Mouse (Mus musculus): ENCODE results near the gene Kdm2b. TPM values are rescaled to one million over a fixed set of nuclear protein-coding genes. Genes with fewer than 3 reads are reported as not detected.

Gene Kdm2b
- total and polyA plus RNA-seq, 3 experiments, result 29.2 to 48.9 TPM; not detected in 1

- peaks cover 0 to 5% of the 10 kb centered on the region in 2 experiments; a peak in 2 of 4 replicates for H3K36me3 ChIP-seq (ENCODE audit: control insufficient read depth in 1 of 2, insufficient read depth in 2 of 2, low read length in 2 of 2)
- peaks cover 6% of the 10 kb centered on the region for H3K79me2 ChIP-seq (ENCODE audit: control insufficient read depth, insufficient read depth, low read length, poor library complexity)
Measured at GRCm38 (mm10) chr5:123010806-123011205, 21.2 kb upstream of the Kdm2b start.

GRCm38 (mm10) chr5:123009873-123010272, 20.2 kb upstream of the Kdm2b start:
- no peak for TF ChIP-seq ZKSCAN1 (IDR thresholded peaks at IDR 0.05; ENCODE audit: low read depth, low read length)
- TF ChIP-seq USF1 (IDR thresholded peaks at IDR 0.05; ENCODE audit: low read depth, low read length), result no peak
- no peak for TF ChIP-seq ZC3H11A (IDR thresholded peaks at IDR 0.05; ENCODE audit: low read depth, low read length)
- no peak for TF ChIP-seq RAD21 (IDR thresholded peaks at IDR 0.05; ENCODE audit: low read depth, low read length)
- no peak for TF ChIP-seq ELF1 (IDR thresholded peaks at IDR 0.05; ENCODE audit: low read depth, low read length)
- no peak for TF ChIP-seq POLR2A (IDR thresholded peaks at IDR 0.05; ENCODE audit: control insufficient read depth in 1 of 2, insufficient read depth in 1 of 2, low read depth in 1 of 2, low read length in 2 of 2, poor library complexity in 1 of 2)
- no peak for TF ChIP-seq KAT2A (conservative IDR thresholded peaks at IDR 0.05; ENCODE audit: low read depth, low read length)
- TF ChIP-seq UBTF (IDR thresholded peaks at IDR 0.05; ENCODE audit: borderline replicate concordance, insufficient read depth, low read depth, low read length), result no peak
- no peak for TF ChIP-seq MAX (IDR thresholded peaks at IDR 0.05; ENCODE audit: low read length)
- TF ChIP-seq MXI1 (IDR thresholded peaks at IDR 0.05; ENCODE audit: low read depth, low read length), result no peak
- no peak for TF ChIP-seq TBP (IDR thresholded peaks at IDR 0.05; ENCODE audit: low read depth, low read length)
- TF ChIP-seq MYC (IDR thresholded peaks at IDR 0.05; ENCODE audit: low read depth, low read length), result no peak
- no peak for TF ChIP-seq MAZ (IDR thresholded peaks at IDR 0.05; ENCODE audit: low read depth, low read length)
- TF ChIP-seq SIN3A (IDR thresholded peaks at IDR 0.05; ENCODE audit: low read length), result no peak
- no peak for TF ChIP-seq MEF2A (IDR thresholded peaks at IDR 0.05; ENCODE audit: extremely low read depth, insufficient replicate concordance, low read depth, low read length, poor library complexity, severe bottlenecking)
- no peak for TF ChIP-seq ZNF384 (IDR thresholded peaks at IDR 0.05; ENCODE audit: low read depth, low read length)
- no peak for TF ChIP-seq GABPA (IDR thresholded peaks at IDR 0.05; ENCODE audit: low read depth, low read length)
- TF ChIP-seq MYB (IDR thresholded peaks at IDR 0.05; ENCODE audit: low read depth, low read length), result no peak

More at GRCm38 (mm10) chr5:123010806-123011205, 21.2 kb upstream of the Kdm2b start:
- H3K27ac ChIP-seq (ENCODE audit: control insufficient read depth, low read depth, low read length), result no peak overlapping the region
- H3K4me3 ChIP-seq (ENCODE audit: control insufficient read depth in 1 of 2, insufficient read depth in 1 of 2, low read depth in 2 of 2, low read length in 2 of 2), result no peak overlapping the region
- DNase-seq (ENCODE audit: low read depth, low spot score), result peak; percentile 54
- TF ChIP-seq ETS1 (IDR thresholded peaks at IDR 0.05; ENCODE audit: low read depth, low read length) (no peak), ZMIZ1 (IDR thresholded peaks at IDR 0.05; ENCODE audit: low read depth, low read length) (no peak), RAD21 (IDR thresholded peaks at IDR 0.05; ENCODE audit: low read depth, low read length) (peak; percentile 25), CTCF (IDR thresholded peaks at IDR 0.05 in 2 of 3, conservative IDR thresholded peaks at IDR 0.05 in 1 of 3; ENCODE audit: control insufficient read depth in 1 of 3, insufficient read depth in 1 of 3, low read depth in 2 of 3, low read length in 3 of 3, poor library complexity in 1 of 3, severe bottlenecking in 1 of 3) (peak; percentile 54 to 63 (median 55)), MYC (IDR thresholded peaks at IDR 0.05; ENCODE audit: low read depth, low read length) (no peak), SMC3 (IDR thresholded peaks at IDR 0.05; ENCODE audit: low read depth, low read length) (peak; percentile 22; the same call in 1 of the 2 replicates), CHD1 (IDR thresholded peaks at IDR 0.05; ENCODE audit: low read depth, low read length) (no peak), CHD2 (IDR thresholded peaks at IDR 0.05; ENCODE audit: low read length) (no peak), USF1 (IDR thresholded peaks at IDR 0.05; ENCODE audit: low read depth, low read length) (no peak), RCOR1 (IDR thresholded peaks at IDR 0.05; ENCODE audit: low read depth, low read length) (no peak), TBP (IDR thresholded peaks at IDR 0.05; ENCODE audit: low read depth, low read length) (no peak)
- no peak overlapping the region for H3K9ac ChIP-seq (ENCODE audit: control insufficient read depth, low read depth, low read length, poor library complexity, severe bottlenecking)
- H3K27me3 ChIP-seq (ENCODE audit: control insufficient read depth in 1 of 2, insufficient read depth in 2 of 2, low read length in 2 of 2), result peaks cover 8 to 15% of the 10 kb centered on the region in 2 experiments
- no peaks in the 10 kb centered on the region for H3K9me3 ChIP-seq (replicated peaks; ENCODE audit: insufficient read depth, low read length)
- peaks cover 0 to 8% of the 10 kb centered on the region in 2 experiments; a peak in 2 of 4 replicates for H3K4me1 ChIP-seq (ENCODE audit: control insufficient read depth in 1 of 2, insufficient read depth in 2 of 2, low read length in 2 of 2)

More at GRCm38 (mm10) chr5:123009873-123010272, 20.2 kb upstream of the Kdm2b start:
- Histone ChIP-seq H3K4me1 (ENCODE audit: control insufficient read depth in 1 of 2, insufficient read depth in 2 of 2, low read length in 2 of 2) (peaks cover 0 to 5% of the 10 kb centered on the region in 2 experiments; a peak in 2 of 4 replicates), H3K36me3 (ENCODE audit: control insufficient read depth in 1 of 2, insufficient read depth in 2 of 2, low read length in 2 of 2) (peaks cover 0 to 3% of the 10 kb centered on the region in 2 experiments; a peak in 2 of 4 replicates), H3K9ac (ENCODE audit: control insufficient read depth, low read depth, low read length, poor library complexity, severe bottlenecking) (no peak overlapping the region), H3K9me3 (replicated peaks; ENCODE audit: insufficient read depth, low read length) (no peaks in the 10 kb centered on the region), H3K27me3 (ENCODE audit: control insufficient read depth in 1 of 2, insufficient read depth in 2 of 2, low read length in 2 of 2) (peaks cover 9 to 15% of the 10 kb centered on the region in 2 experiments), H3K79me2 (ENCODE audit: control insufficient read depth, insufficient read depth, low read length, poor library complexity) (no peaks in the 10 kb centered on the region), H3K27ac (ENCODE audit: control insufficient read depth, low read depth, low read length) (no peak overlapping the region), H3K4me3 (ENCODE audit: control insufficient read depth in 1 of 2, insufficient read depth in 1 of 2, low read depth in 2 of 2, low read length in 2 of 2) (no peak overlapping the region)
- DNase-seq (ENCODE audit: low read depth, low spot score), result no peak

Data from MEL (cell line).